Mouse (Mus musculus) MEL (cell line): Measurements from ENCODE around the gene Ube2j1. TPM values are rescaled to one million over a fixed set of nuclear protein-coding genes. Genes with fewer than 3 reads are reported as not detected.
"Not testable (repeated sequence)": the region's sequence is repeated elsewhere in the genome, so short reads cannot be mapped to it uniquely, and the experiment has no call there.

Experiments
- DNase-seq: peaks from one replicate; pipeline ENCODE4 v3.0.0; 2011; ENCODE audit warnings: low read depth, low spot score
- H3K27ac ChIP-seq: 2 replicates; pipeline ENCODE4 v1.5.1; 2012; ENCODE audit warnings: low read depth, mild to moderate bottlenecking, control low read depth, low read length, moderate library complexity; ENCODE audit not compliant: control insufficient read depth
- H3K27me3 ChIP-seq, 2 experiments: fragments of 150-350 bp in 1 of 2; sonication (generic) in 1 of 2; 2 replicates each; pipeline ENCODE4 v1.6.1; 2012; ENCODE audit warnings: low read length in 2 of 2, mild to moderate bottlenecking in 2 of 2, improper control_type of control experiment in 1 of 2, moderate library complexity in 1 of 2; ENCODE audit not compliant: insufficient read depth in 2 of 2, control insufficient read depth in 1 of 2
- H3K36me3 ChIP-seq, 2 experiments: 2 replicates each; pipeline ENCODE4 v1.6.1; 2012 to 2014; ENCODE audit warnings: low read length in 2 of 2, improper control_type of control experiment in 1 of 2, inconsistent platforms in 1 of 2, mild to moderate bottlenecking in 1 of 2; ENCODE audit not compliant: insufficient read depth in 2 of 2, control insufficient read depth in 1 of 2
- H3K4me1 ChIP-seq, 2 experiments: fragments of 150-350 bp in 1 of 2; sonication (generic) in 1 of 2; 2 replicates each; pipeline ENCODE4 v1.6.1; 2012; ENCODE audit warnings: low read length in 2 of 2, improper control_type of control experiment in 1 of 2, mild to moderate bottlenecking in 1 of 2; ENCODE audit not compliant: insufficient read depth in 2 of 2, control insufficient read depth in 1 of 2
- H3K4me3 ChIP-seq, 2 experiments: fragments of 150-350 bp in 1 of 2; sonication (generic) in 1 of 2; 2 replicates each; pipeline ENCODE4 v1.5.1; 2012; ENCODE audit warnings: low read depth in 2 of 2, low read length in 2 of 2, mild to moderate bottlenecking in 2 of 2, moderate library complexity in 2 of 2, control low read depth in 1 of 2, improper control_type of control experiment in 1 of 2; ENCODE audit not compliant: control insufficient read depth in 1 of 2, insufficient read depth in 1 of 2
- H3K79me2 ChIP-seq: 2 replicates; pipeline ENCODE4 v1.6.1; 2012; ENCODE audit warnings: mild to moderate bottlenecking, low read length, moderate library complexity; ENCODE audit not compliant: control insufficient read depth, poor library complexity, insufficient read depth
- H3K9ac ChIP-seq: 2 replicates; pipeline ENCODE4 v1.6.1; 2012; ENCODE audit warnings: low read depth, mild to moderate bottlenecking, control low read depth, low read length, moderate library complexity; ENCODE audit not compliant: control insufficient read depth, poor library complexity, severe bottlenecking
- H3K9me3 ChIP-seq: fragments of 150-350 bp; sonication (generic); replicated peaks from 2 replicates; pipeline ENCODE4 v1.6.1; 2012; ENCODE audit warnings: mild to moderate bottlenecking, low read length, improper control_type of control experiment, moderate library complexity; ENCODE audit not compliant: insufficient read depth
- CHD2 ChIP-seq: IDR thresholded peaks from 2 replicates; pipeline ENCODE4 v1.6.1; 2011; ENCODE audit warnings: low read length, improper control_type of control experiment
- ETS1 ChIP-seq: IDR thresholded peaks from 2 replicates; pipeline ENCODE4 v1.6.1; 2012; ENCODE audit warnings: low read depth, mild to moderate bottlenecking, inconsistent platforms, low read length, improper control_type of control experiment, moderate library complexity
- GATA1 ChIP-seq: IDR thresholded peaks from 2 replicates; pipeline ENCODE4 v1.6.1; 2011; ENCODE audit warnings: low read depth, low read length, improper control_type of control experiment
- JUND ChIP-seq: IDR thresholded peaks from 2 replicates; pipeline ENCODE4 v1.6.1; 2011; ENCODE audit warnings: low read depth, mild to moderate bottlenecking, improper control_type of control experiment, low read length
- MAFK ChIP-seq: IDR thresholded peaks from 2 replicates; pipeline ENCODE4 v1.6.1; 2011; ENCODE audit warnings: low read depth, mild to moderate bottlenecking, low read length, improper control_type of control experiment, borderline replicate concordance
- MAX ChIP-seq: IDR thresholded peaks from 2 replicates; pipeline ENCODE4 v1.6.1; 2011; ENCODE audit warnings: low read length, improper control_type of control experiment
- MAZ ChIP-seq: IDR thresholded peaks from 2 replicates; pipeline ENCODE4 v1.6.1; 2012; ENCODE audit warnings: low read depth, mild to moderate bottlenecking, inconsistent platforms, low read length, improper control_type of control experiment
- MXI1 ChIP-seq: IDR thresholded peaks from 2 replicates; pipeline ENCODE4 v1.6.1; 2011; ENCODE audit warnings: mild to moderate bottlenecking, low read depth, low read length, improper control_type of control experiment
- NRF1 ChIP-seq: IDR thresholded peaks from 2 replicates; pipeline ENCODE4 v1.6.1; 2014; ENCODE audit warnings: low read depth, mild to moderate bottlenecking, inconsistent platforms, low read length, improper control_type of control experiment, moderate library complexity; ENCODE audit not compliant: poor library complexity, insufficient read depth, severe bottlenecking
- POLR2AphosphoS5 ChIP-seq: IDR thresholded peaks from 2 replicates; pipeline ENCODE4 v1.6.1; 2012; ENCODE audit warnings: low read depth, borderline replicate concordance, mild to moderate bottlenecking, inconsistent platforms, low read length, moderate library complexity, mixed read lengths
- RCOR1 ChIP-seq: IDR thresholded peaks from 2 replicates; pipeline ENCODE4 v1.6.1; 2012; ENCODE audit warnings: low read depth, mild to moderate bottlenecking, inconsistent platforms, low read length, improper control_type of control experiment
- SMC3 ChIP-seq: IDR thresholded peaks from 2 replicates; pipeline ENCODE4 v1.6.1; 2011; ENCODE audit warnings: low read depth, low read length, improper control_type of control experiment
- TAL1 ChIP-seq: IDR thresholded peaks from 2 replicates; pipeline ENCODE4 v1.6.1; 2012; ENCODE audit warnings: mild to moderate bottlenecking, inconsistent platforms, low read length, moderate library complexity, mixed read lengths
- TBP ChIP-seq: IDR thresholded peaks from 2 replicates; pipeline ENCODE4 v1.8.0; 2011; ENCODE audit warnings: low read depth, low read length, improper control_type of control experiment
- TCF12 ChIP-seq: IDR thresholded peaks from 2 replicates; pipeline ENCODE4 v1.6.1; 2014; ENCODE audit warnings: low read depth, mild to moderate bottlenecking, inconsistent platforms, low read length, improper control_type of control experiment, moderate library complexity
- UBTF ChIP-seq: IDR thresholded peaks from 2 replicates; pipeline ENCODE4 v1.6.1; 2012; ENCODE audit warnings: low read depth, mild to moderate bottlenecking, inconsistent platforms, low read length, improper control_type of control experiment, moderate library complexity, borderline replicate concordance; ENCODE audit not compliant: insufficient read depth
- ZNF384 ChIP-seq: IDR thresholded peaks from 2 replicates; pipeline ENCODE4 v1.6.1; 2012; ENCODE audit warnings: low read depth, mild to moderate bottlenecking, inconsistent platforms, low read length, improper control_type of control experiment
- polyA plus RNA-seq, 2 experiments: library from polyadenylated mRNA; stranded (reverse) in 1 of 2; unstranded in 1 of 2; fragments of >175 nt in 1 of 2; fragments of >200 nt in 1 of 2; gene quantifications; 2 replicates each; pipeline versions ENCODE4 v1.2.1 to v1.2.4; 2012; ENCODE audit warnings: low replicate concordance in 2 of 2, low read depth in 1 of 2; ENCODE audit not compliant: insufficient read length in 2 of 2, insufficient read depth in 1 of 2, missing spikeins in 1 of 2
- total RNA-seq: library from RNA; depleted of rRNA; stranded (reverse); fragments of 300-350 nt; gene quantifications from 2 replicates; pipeline ENCODE4 v1.2.3, GENCODE M21; 2012

Ube2j1 gene
- total and polyA plus RNA-seq, 3 experiments: 32.6 to 42.9 TPM; not detected in 1

- H3K4me3 ChIP-seq: peak overlapping the region; percentile 16 to 63
- not testable (repeated sequence) for H3K9me3 ChIP-seq, H3K27ac ChIP-seq, H3K9ac ChIP-seq, H3K27me3 ChIP-seq, H3K79me2 ChIP-seq, H3K36me3 ChIP-seq, H3K4me1 ChIP-seq
- DNase-seq: peak; percentile 89
- TF ChIP-seq GATA1: peak; percentile 61
- TF ChIP-seq MAFK: peak; percentile 80; the same call in 1 of the 2 replicates
- TF ChIP-seq TAL1: peak; percentile 55
- TF ChIP-seq RCOR1: peak; percentile 35; the same call in 1 of the 2 replicates
- TF ChIP-seq ETS1: 0 out of 2 replicates have a peak, but pooled peaks have one; percentile 16
- TF ChIP-seq TBP: peak; percentile 98
- peak; percentile 75 for TF ChIP-seq ZNF384
These were observed 25.4 kb upstream of the Ube2j1 start for GRCm38 (mm10) chr4:33005595-33006470.

- DNase-seq: peak; percentile 64
- TF ChIP-seq MAX (no peak), MXI1 (no peak), MAZ (no peak), TBP (peak; percentile 99), NRF1 (no peak), TCF12 (no peak), RCOR1 (no peak), UBTF (no peak), POLR2AphosphoS5 (no peak), JUND (no peak), MAFK (0 out of 2 replicates have a peak, but pooled peaks have one; percentile 12), SMC3 (no peak), ZNF384 (0 out of 2 replicates have a peak, but pooled peaks have one; percentile 2), CHD2 (no peak)
- Histone ChIP-seq H3K4me1 (no peaks in the 10 kb centered on the region; a peak in 1 of 4 replicates), H3K27me3 (no peaks in the 10 kb centered on the region), H3K9me3 (no peaks in the 10 kb centered on the region), H3K9ac (peak overlapping the region; percentile 41; the same call in 1 of the 2 replicates), H3K27ac (no peak overlapping the region), H3K4me3 (peak overlapping the region; percentile 57 to 63), H3K36me3 (peaks cover 0 to 3% of the 10 kb centered on the region in 2 experiments; a peak in 1 of 4 replicates), H3K79me2 (no peaks in the 10 kb centered on the region)
These were observed 24.4 kb upstream of the Ube2j1 start for GRCm38 (mm10) chr4:33006844-33007243.
